Mouse (Mus musculus): ENCODE results near the gene Trpm4. TPM values are rescaled to one million over a fixed set of nuclear protein-coding genes. Genes with fewer than 3 reads are reported as not detected.

Trpm4 gene
- polyA plus RNA-seq, 1 experiment from 2014 or later, result 6.9 TPM

DNA sequence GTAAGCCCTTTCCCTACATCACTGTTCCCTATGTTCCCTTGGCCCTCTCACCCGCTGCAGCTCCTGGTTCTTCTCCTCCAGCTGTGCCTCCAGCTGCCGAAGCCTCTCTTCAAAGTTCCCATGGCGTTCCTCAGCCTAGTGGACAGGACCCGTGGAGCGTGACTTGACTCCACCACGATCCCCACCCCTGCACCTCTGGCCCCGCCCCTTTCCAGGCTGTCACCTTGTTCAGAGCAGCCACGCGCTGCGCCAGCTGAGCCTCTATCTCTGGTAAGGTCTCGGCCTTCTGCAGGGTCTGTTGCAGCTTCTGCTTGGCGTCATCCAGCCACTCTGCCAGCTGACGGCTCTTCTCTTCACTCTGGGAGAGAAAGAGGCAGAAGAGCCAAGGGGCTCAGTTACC is 22.5 kb upstream of the Trpm4 start:
- Histone ChIP-seq H3K4me1 (replicated peaks; ENCODE audit: control insufficient read depth, insufficient read depth, low read length) (no peaks in the 10 kb centered on the region), H3K27me3 (ENCODE audit: control insufficient read depth, insufficient read depth, low read length) (no peaks in the 10 kb centered on the region), H3K9me3 (ENCODE audit: control insufficient read depth, low read length) (no peaks in the 10 kb centered on the region), H3K27ac (ENCODE audit: low read depth, low read length) (no peak overlapping the region), H3K4me2 (replicated peaks; ENCODE audit: low read depth, low read length) (no peak overlapping the region), H3K36me3 (ENCODE audit: control insufficient read depth, insufficient read depth, low read length) (no peaks in the 10 kb centered on the region), H3K9ac (ENCODE audit: low read depth, low read length) (no peak overlapping the region), H3K4me3 (ENCODE audit: low read depth, low read length) (no peak overlapping the region)
- ATAC-seq (ENCODE audit: low FRiP score), result no peak
- 52% methylated on average over 13 of the region's 13 CpGs for WGBS
- DNase-seq (ENCODE audit: low spot score), result no peak

DNA sequence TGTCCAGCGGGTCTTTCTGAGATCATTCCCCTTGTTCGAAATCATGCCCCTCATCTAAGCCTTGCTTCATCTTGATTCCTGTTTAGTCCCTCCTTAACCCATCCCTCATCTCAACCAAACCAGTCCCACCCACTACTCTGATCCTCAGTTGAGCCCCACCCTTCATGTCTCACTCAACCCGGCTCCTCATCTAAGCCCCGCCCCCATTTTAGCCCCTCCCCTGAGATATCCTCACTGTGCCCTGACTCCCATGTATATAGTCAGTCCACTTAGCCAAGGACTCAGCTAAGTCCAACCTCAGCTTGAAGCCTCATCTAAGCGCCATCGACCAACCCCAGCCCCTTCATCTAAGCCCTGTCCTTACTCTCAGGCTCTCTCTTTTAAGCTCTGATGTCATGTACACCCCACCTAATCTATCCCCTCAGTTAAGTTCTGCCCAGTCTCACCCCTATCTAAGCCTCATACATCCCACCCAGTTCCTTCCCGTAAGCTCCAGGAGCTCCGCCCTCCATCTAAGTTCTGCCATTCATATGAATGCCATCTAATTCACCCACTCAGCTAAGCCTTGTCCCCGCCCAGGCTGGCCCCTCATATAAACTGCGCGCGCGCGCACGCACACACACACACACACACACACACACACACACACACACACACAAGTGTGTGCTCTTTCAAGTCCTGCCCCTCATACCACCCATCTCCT is 21.9 kb upstream of the Trpm4 start:
- H3K4me3 ChIP-seq (ENCODE audit: low read depth, low read length), result no peak overlapping the region
- H3K4me1 ChIP-seq (replicated peaks; ENCODE audit: control insufficient read depth, insufficient read depth, low read length), result no peaks in the 10 kb centered on the region
- no peak overlapping the region for H3K27ac ChIP-seq (ENCODE audit: low read depth, low read length)
- no peak overlapping the region for H3K9ac ChIP-seq (ENCODE audit: low read depth, low read length)
- H3K4me2 ChIP-seq (replicated peaks; ENCODE audit: low read depth, low read length), result no peak overlapping the region
- WGBS, result 72% methylated on average over 15 of the region's 15 CpGs
- 0 out of 2 replicates have a peak, but pooled peaks cover under 1% of the 10 kb centered on the region for H3K36me3 ChIP-seq (ENCODE audit: control insufficient read depth, insufficient read depth, low read length)
- ATAC-seq (ENCODE audit: low FRiP score) (no peak), DNase-seq (ENCODE audit: low spot score) (no peak)
- H3K27me3 ChIP-seq (ENCODE audit: control insufficient read depth, insufficient read depth, low read length), result no peaks in the 10 kb centered on the region
- H3K9me3 ChIP-seq (ENCODE audit: control insufficient read depth, low read length), result no peaks in the 10 kb centered on the region

DNA sequence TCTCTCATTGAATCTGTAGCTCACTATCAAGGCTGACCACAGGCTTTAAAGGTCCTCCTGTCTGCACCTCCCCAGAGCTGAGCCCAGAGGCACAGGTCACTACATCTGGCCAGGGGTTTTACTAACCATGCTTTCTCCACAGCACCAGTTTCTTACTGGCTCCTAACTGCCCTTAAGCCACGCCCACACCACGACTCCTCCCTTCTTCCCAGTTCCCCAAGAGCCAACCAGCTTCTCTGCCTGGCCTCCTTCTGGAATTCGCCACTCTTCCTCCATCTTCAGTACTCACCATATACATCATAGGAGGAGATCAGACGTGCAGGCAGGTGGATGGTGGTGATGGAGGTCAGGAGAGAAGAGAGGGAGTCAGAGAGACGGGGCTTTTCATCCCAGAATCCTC is 19.5 kb upstream of the Trpm4 start:
- Histone ChIP-seq H3K9ac (ENCODE audit: low read depth, low read length) (no peak overlapping the region), H3K9me3 (ENCODE audit: control insufficient read depth, low read length) (no peaks in the 10 kb centered on the region), H3K36me3 (ENCODE audit: control insufficient read depth, insufficient read depth, low read length) (0 out of 2 replicates have a peak, but pooled peaks cover 2% of the 10 kb centered on the region), H3K4me2 (replicated peaks; ENCODE audit: low read depth, low read length) (no peak overlapping the region), H3K27ac (ENCODE audit: low read depth, low read length) (no peak overlapping the region), H3K27me3 (ENCODE audit: control insufficient read depth, insufficient read depth, low read length) (no peaks in the 10 kb centered on the region), H3K4me3 (ENCODE audit: low read depth, low read length) (no peak overlapping the region), H3K4me1 (replicated peaks; ENCODE audit: control insufficient read depth, insufficient read depth, low read length) (no peaks in the 10 kb centered on the region)
- 35% methylated on average over 5 of the region's 5 CpGs for WGBS
- ATAC-seq (ENCODE audit: low FRiP score) (no peak), DNase-seq (ENCODE audit: low spot score) (no peak)

DNA sequence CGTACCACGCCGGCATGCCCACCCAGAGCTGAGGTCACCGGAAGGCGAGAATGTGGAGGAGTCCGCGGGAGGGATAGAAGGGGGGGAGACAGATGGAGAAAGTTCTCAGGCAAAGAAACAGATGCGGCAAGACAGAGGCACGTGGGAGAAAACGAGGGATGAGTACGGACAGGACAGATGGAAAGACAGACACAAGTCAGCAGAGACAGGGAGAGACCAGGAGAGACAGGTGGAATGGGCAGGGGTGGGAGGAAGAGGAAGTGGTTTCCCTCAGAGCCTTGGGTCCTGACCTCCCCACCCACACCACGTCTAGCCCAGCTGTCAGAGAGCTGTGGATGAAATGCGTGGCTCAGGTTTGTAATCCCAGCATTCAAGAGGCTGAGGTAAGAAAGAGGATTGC is 13.3 kb upstream of the Trpm4 start:
- Histone ChIP-seq H3K4me2 (replicated peaks; ENCODE audit: low read depth, low read length) (no peak overlapping the region), H3K27me3 (ENCODE audit: control insufficient read depth, insufficient read depth, low read length) (no peaks in the 10 kb centered on the region), H3K9ac (ENCODE audit: low read depth, low read length) (no peak overlapping the region), H3K4me3 (ENCODE audit: low read depth, low read length) (no peak overlapping the region), H3K27ac (ENCODE audit: low read depth, low read length) (no peak overlapping the region), H3K4me1 (replicated peaks; ENCODE audit: control insufficient read depth, insufficient read depth, low read length) (no peaks in the 10 kb centered on the region), H3K36me3 (ENCODE audit: control insufficient read depth, insufficient read depth, low read length) (0 out of 2 replicates have a peak, but pooled peaks cover 2% of the 10 kb centered on the region), H3K9me3 (ENCODE audit: control insufficient read depth, low read length) (no peaks in the 10 kb centered on the region)
- 72% methylated on average over 13 of the region's 13 CpGs for WGBS
- ATAC-seq (ENCODE audit: low FRiP score), result no peak
- no peak for DNase-seq (ENCODE audit: low spot score)

DNA sequence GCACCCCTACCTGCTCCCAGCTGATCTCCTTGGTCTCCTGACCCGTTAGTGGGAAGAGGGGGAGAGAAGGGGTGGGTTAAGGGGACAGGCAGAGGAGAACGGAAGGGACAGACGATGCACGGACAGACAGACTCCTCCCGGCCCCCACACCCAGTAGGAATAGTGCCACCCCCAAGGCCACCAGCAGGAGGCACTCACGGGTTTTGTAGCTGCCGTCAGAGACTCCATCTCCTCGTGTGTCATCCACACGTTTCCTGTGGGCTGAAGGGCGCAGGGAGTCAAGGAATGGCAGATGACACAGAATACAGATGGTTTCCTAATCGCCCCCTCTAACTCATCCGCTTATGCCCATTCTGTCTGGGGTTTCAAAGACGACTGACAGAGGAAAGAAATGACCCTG is 10.0 kb upstream of the Trpm4 start:
- ATAC-seq (ENCODE audit: low FRiP score), result no peak
- Histone ChIP-seq H3K36me3 (ENCODE audit: control insufficient read depth, insufficient read depth, low read length) (no peaks in the 10 kb centered on the region), H3K4me3 (ENCODE audit: low read depth, low read length) (no peak overlapping the region), H3K9ac (ENCODE audit: low read depth, low read length) (no peak overlapping the region), H3K4me1 (replicated peaks; ENCODE audit: control insufficient read depth, insufficient read depth, low read length) (peaks cover 4% of the 10 kb centered on the region), H3K9me3 (ENCODE audit: control insufficient read depth, low read length) (no peaks in the 10 kb centered on the region), H3K27me3 (ENCODE audit: control insufficient read depth, insufficient read depth, low read length) (no peaks in the 10 kb centered on the region; the same call in 1 of the 2 replicates), H3K4me2 (replicated peaks; ENCODE audit: low read depth, low read length) (no peak overlapping the region), H3K27ac (ENCODE audit: low read depth, low read length) (no peak overlapping the region)
- peak; percentile 45 for DNase-seq (ENCODE audit: low spot score)
- WGBS, result 22% methylated on average over 13 of the region's 13 CpGs

DNA sequence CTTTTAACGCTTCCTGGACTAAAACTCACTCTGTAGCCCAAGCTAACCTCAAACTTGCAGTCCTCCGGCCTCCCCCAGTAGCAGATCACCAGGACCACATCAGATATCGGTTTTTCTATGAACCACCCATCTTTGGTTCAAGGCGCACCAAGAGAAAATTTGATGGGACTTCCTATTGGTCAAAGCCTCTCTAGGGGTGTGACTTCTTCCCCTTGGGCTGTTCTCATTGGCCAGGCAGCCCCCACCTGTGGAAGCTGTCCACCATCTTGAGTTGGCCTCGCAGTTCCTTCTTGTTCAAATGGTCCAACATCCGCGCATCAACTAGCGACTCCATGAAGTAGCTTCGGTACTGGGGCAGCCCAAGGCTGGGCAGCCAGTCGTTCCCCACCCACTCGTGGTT is 8.5 kb upstream of the Trpm4 start:
- H3K9me3 ChIP-seq (ENCODE audit: control insufficient read depth, low read length), result no peaks in the 10 kb centered on the region
- peaks cover 4% of the 10 kb centered on the region for H3K4me1 ChIP-seq (replicated peaks; ENCODE audit: control insufficient read depth, insufficient read depth, low read length)
- no peak overlapping the region for H3K9ac ChIP-seq (ENCODE audit: low read depth, low read length)
- 91% methylated on average over 11 of the region's 11 CpGs for WGBS
- ATAC-seq (ENCODE audit: low FRiP score) (no peak), DNase-seq (ENCODE audit: low spot score) (no peak)
- H3K27ac ChIP-seq (ENCODE audit: low read depth, low read length), result no peak overlapping the region
- no peak overlapping the region for H3K4me2 ChIP-seq (replicated peaks; ENCODE audit: low read depth, low read length)
- peaks cover 3% of the 10 kb centered on the region for H3K27me3 ChIP-seq (ENCODE audit: control insufficient read depth, insufficient read depth, low read length)
- no peaks in the 10 kb centered on the region for H3K36me3 ChIP-seq (ENCODE audit: control insufficient read depth, insufficient read depth, low read length)
- no peak overlapping the region for H3K4me3 ChIP-seq (ENCODE audit: low read depth, low read length)

DNA sequence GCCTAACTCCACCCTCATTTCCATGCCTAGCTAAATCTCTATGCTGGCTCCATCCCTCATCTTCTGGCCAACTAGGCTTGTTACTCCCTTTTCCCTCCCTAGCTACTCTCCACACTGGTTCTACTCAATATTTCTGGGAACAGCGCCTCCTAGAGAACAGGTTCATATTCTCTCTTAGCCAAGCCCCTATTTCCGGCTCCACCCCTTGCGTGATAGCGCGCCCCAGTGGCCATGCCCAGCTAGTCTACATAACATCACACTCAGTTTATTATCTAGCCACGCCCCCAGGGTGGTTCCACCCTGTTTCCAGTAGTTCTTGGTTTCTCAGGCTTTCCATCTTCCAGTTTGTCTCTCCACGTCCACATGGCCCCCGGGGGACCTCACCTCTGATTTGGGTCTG is 7.7 kb upstream of the Trpm4 start:
- ATAC-seq (ENCODE audit: low FRiP score) (no peak), DNase-seq (ENCODE audit: low spot score) (peak; percentile 84)
- H3K36me3 ChIP-seq (ENCODE audit: control insufficient read depth, insufficient read depth, low read length), result no peaks in the 10 kb centered on the region
- H3K9me3 ChIP-seq (ENCODE audit: control insufficient read depth, low read length), result no peaks in the 10 kb centered on the region
- no peak overlapping the region for H3K27ac ChIP-seq (ENCODE audit: low read depth, low read length)
- no peak overlapping the region for H3K9ac ChIP-seq (ENCODE audit: low read depth, low read length)
- H3K4me1 ChIP-seq (replicated peaks; ENCODE audit: control insufficient read depth, insufficient read depth, low read length), result peaks cover 4% of the 10 kb centered on the region
- no peak overlapping the region for H3K4me3 ChIP-seq (ENCODE audit: low read depth, low read length)
- H3K27me3 ChIP-seq (ENCODE audit: control insufficient read depth, insufficient read depth, low read length), result peaks cover 3% of the 10 kb centered on the region
- WGBS, result 2% methylated on average over 8 of the region's 8 CpGs
- H3K4me2 ChIP-seq (replicated peaks; ENCODE audit: low read depth, low read length), result no peak overlapping the region

DNA sequence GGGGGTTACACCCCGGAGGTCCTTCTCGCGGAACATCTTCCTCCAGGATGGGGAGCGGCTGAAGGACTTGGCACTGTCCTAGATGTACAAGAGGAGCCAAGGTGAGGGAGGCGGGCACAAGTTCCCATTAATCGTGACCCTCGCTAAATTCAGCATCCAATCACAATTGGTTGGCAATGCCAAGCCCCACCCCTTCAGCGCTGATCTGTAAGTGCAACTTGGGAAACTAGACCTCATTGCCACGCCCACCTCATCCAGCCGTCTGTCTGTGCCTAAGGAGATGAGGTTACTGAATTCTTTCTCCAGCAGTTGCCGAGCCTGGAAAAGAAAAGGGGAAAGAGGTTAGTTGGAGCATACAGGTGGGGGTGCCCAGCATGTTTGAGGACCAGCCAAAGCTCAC is 7.1 kb upstream of the Trpm4 start:
- Histone ChIP-seq H3K4me1 (replicated peaks; ENCODE audit: control insufficient read depth, insufficient read depth, low read length) (peaks cover 4% of the 10 kb centered on the region), H3K4me3 (ENCODE audit: low read depth, low read length) (peak overlapping the region; percentile 47; the same call in 1 of the 2 replicates), H3K9ac (ENCODE audit: low read depth, low read length) (no peak overlapping the region; the same call in 1 of the 2 replicates), H3K27ac (ENCODE audit: low read depth, low read length) (no peak overlapping the region), H3K27me3 (ENCODE audit: control insufficient read depth, insufficient read depth, low read length) (peaks cover 3% of the 10 kb centered on the region), H3K36me3 (ENCODE audit: control insufficient read depth, insufficient read depth, low read length) (no peaks in the 10 kb centered on the region), H3K4me2 (replicated peaks; ENCODE audit: low read depth, low read length) (peak overlapping the region; percentile 94), H3K9me3 (ENCODE audit: control insufficient read depth, low read length) (no peaks in the 10 kb centered on the region)
- ATAC-seq (ENCODE audit: low FRiP score) (no peak), DNase-seq (ENCODE audit: low spot score) (peak; percentile 67)
- WGBS, result 2% methylated on average over 11 of the region's 11 CpGs

DNA sequence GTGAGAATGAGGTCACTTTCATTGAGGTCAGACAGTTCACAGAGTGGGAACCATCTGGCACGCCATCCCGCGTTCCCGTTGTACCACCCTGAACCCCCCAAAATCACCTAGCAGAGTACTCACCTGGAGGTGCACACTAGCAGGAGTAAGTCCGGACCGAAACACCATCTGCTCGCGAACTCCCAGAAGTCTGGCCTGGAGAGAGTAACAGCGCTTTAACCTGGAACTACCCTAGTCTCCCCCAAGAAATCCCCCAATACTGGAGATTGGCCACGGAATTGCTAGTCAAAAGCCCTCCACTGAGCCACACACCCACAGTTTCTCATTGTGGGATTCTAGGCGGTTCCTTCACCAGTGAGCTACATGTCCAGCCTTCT is 6.5 kb upstream of the Trpm4 start:
- DNase-seq (ENCODE audit: low spot score) (no peak), ATAC-seq (ENCODE audit: low FRiP score) (no peak)
- no peaks in the 10 kb centered on the region for H3K36me3 ChIP-seq (ENCODE audit: control insufficient read depth, insufficient read depth, low read length)
- H3K9me3 ChIP-seq (ENCODE audit: control insufficient read depth, low read length), result no peaks in the 10 kb centered on the region
- H3K4me3 ChIP-seq (ENCODE audit: low read depth, low read length), result peak overlapping the region; percentile 47
- H3K27me3 ChIP-seq (ENCODE audit: control insufficient read depth, insufficient read depth, low read length), result peaks cover 3% of the 10 kb centered on the region
- H3K27ac ChIP-seq (ENCODE audit: low read depth, low read length), result 0 out of 2 replicates have a peak overlapping the region, but pooled peaks have one; percentile 17
- peak overlapping the region; percentile 94 for H3K4me2 ChIP-seq (replicated peaks; ENCODE audit: low read depth, low read length)
- peak overlapping the region; percentile 45; the same call in 1 of the 2 replicates for H3K9ac ChIP-seq (ENCODE audit: low read depth, low read length)
- 2% methylated on average over 11 of the region's 11 CpGs for WGBS
- peaks cover 4% of the 10 kb centered on the region for H3K4me1 ChIP-seq (replicated peaks; ENCODE audit: control insufficient read depth, insufficient read depth, low read length)

Measured in hindbrain, embryonic 11.5 days (tissue).